Mouse (Mus musculus) forebrain, embryonic 13.5 days (tissue): ENCODE measurements around the gene Celf2. TPM values are rescaled to one million over a fixed set of nuclear protein-coding genes. Genes with fewer than 3 reads are reported as not detected.

Source experiments
- ATAC-seq: fragments of 200-750 bp; cut with Nextera tagmentation; 2 replicates; pipeline ENCODE4 v1.8.0; 2017
- H3K27ac ChIP-seq: fragments of 300-500 bp; sonication (generic); 2 replicates; pipeline ENCODE4 v1.5.1; 2015; ENCODE audit warnings: inconsistent platforms, mild to moderate bottlenecking, moderate library complexity
- H3K27me3 ChIP-seq: fragments of 300-500 bp; sonication (generic); 2 replicates; pipeline ENCODE4 v1.6.1; 2015; ENCODE audit warnings: mild to moderate bottlenecking, inconsistent platforms
- H3K36me3 ChIP-seq: fragments of 300-500 bp; sonication (generic); 2 replicates; pipeline ENCODE4 v1.6.1; 2015; ENCODE audit warnings: mild to moderate bottlenecking, inconsistent platforms; ENCODE audit not compliant: poor library complexity, severe bottlenecking
- H3K4me1 ChIP-seq: fragments of 300-500 bp; sonication (generic); 2 replicates; pipeline ENCODE4 v1.6.1; 2015; ENCODE audit warnings: inconsistent platforms
- H3K4me2 ChIP-seq: fragments of 300-500 bp; sonication (generic); 2 replicates; pipeline ENCODE4 v1.6.1; 2015; ENCODE audit warnings: inconsistent platforms, mild to moderate bottlenecking, moderate library complexity
- H3K4me3 ChIP-seq: fragments of 300-500 bp; sonication (generic); 2 replicates; pipeline ENCODE4 v1.5.1; 2015; ENCODE audit warnings: mild to moderate bottlenecking, inconsistent platforms
- H3K9ac ChIP-seq: fragments of 300-500 bp; sonication (generic); 2 replicates; pipeline ENCODE4 v1.6.1; 2015; ENCODE audit warnings: mild to moderate bottlenecking, inconsistent platforms
- H3K9me3 ChIP-seq: fragments of 300-500 bp; sonication (generic); replicated peaks from 2 replicates; pipeline ENCODE4 v1.6.1; 2016; ENCODE audit warnings: inconsistent platforms
- WGBS: fragments of 180-500 bp; shearing (Covaris S2); methylation state at CpG from one replicate; pipeline ENCODE4 v1.1.7; 2015; 5-methylcytosine and 5-hydroxymethylcytosine counted together
- polyA plus RNA-seq: library from polyadenylated mRNA; unstranded; fragments of >200 nt; fragmentation: Nextera tagmentation; extraction: Ambion mirVana; gene quantifications from 2 replicates; pipeline ENCODE4 v1.2.1, GENCODE M21; 2015

Celf2 gene
- polyA plus RNA-seq, 1 experiment from 2014 or later = 226 TPM

GRCm38 (mm10) chr2:6648877-6649276, 860.5 kb downstream of the Celf2 start:
- Histone ChIP-seq H3K27ac (no peak overlapping the region), H3K36me3 (0 out of 2 replicates have a peak, but pooled peaks cover 4% of the 10 kb centered on the region), H3K4me2 (no peak overlapping the region), H3K4me1 (0 out of 2 replicates have a peak, but pooled peaks cover 6% of the 10 kb centered on the region), H3K4me3 (no peak overlapping the region), H3K27me3 (no peaks in the 10 kb centered on the region), H3K9ac (no peak overlapping the region), H3K9me3 (no peaks in the 10 kb centered on the region)
- no peak for ATAC-seq
- 83% methylated on average over 6 of the region's 6 CpGs for WGBS

GRCm38 (mm10) chr2:6647028-6647427, 862.3 kb downstream of the Celf2 start:
- WGBS = 96% methylated on average over 4 of the region's 4 CpGs
- H3K36me3 ChIP-seq = 0 out of 2 replicates have a peak, but pooled peaks cover 4% of the 10 kb centered on the region
- H3K27ac ChIP-seq = no peak overlapping the region
- no peak overlapping the region for H3K9ac ChIP-seq
- H3K4me2 ChIP-seq = no peak overlapping the region
- H3K4me3 ChIP-seq = no peak overlapping the region
- ATAC-seq = no peak
- H3K4me1 ChIP-seq = 0 out of 2 replicates have a peak, but pooled peaks cover 11% of the 10 kb centered on the region
- no peaks in the 10 kb centered on the region for H3K9me3 ChIP-seq
- no peaks in the 10 kb centered on the region for H3K27me3 ChIP-seq

DNA sequence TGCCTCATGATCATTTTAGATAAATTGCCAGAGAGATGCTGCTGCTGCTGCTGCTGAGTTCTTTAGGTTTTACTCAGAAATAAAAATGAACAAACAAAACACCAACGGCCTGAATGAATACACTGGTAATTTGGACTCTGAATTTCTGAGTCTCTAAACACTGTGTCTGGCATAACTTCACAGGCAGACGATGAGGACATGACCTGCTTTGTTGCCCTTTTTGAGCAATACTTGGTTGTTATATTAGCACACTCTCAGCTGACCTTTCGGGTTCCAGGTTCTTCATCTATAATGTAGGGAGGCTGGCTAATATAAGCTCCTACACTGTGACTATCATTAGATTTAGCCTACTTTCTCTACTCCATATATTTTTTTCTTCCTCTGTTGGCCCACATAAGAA, 863.0 kb downstream of the Celf2 start:
- ATAC-seq = no peak
- WGBS = 80% methylated on average over 3 of the region's 3 CpGs
- no peak overlapping the region for H3K4me2 ChIP-seq

GRCm38 (mm10) chr2:6642222-6642850, 867.0 kb downstream of the Celf2 start:
- Histone ChIP-seq H3K36me3 (no peaks in the 10 kb centered on the region), H3K4me3 (no peak overlapping the region), H3K4me2 (no peak overlapping the region), H3K27me3 (no peaks in the 10 kb centered on the region), H3K9me3 (no peaks in the 10 kb centered on the region), H3K4me1 (0 out of 2 replicates have a peak, but pooled peaks cover 19% of the 10 kb centered on the region), H3K9ac (no peak overlapping the region), H3K27ac (no peak overlapping the region)
- no peak for ATAC-seq
- 68% methylated on average over 3 of the region's 3 CpGs for whole genome bisulfite sequencing

More for the DNA sequence above, 863.0 kb downstream of the Celf2 start:
- Histone ChIP-seq H3K27ac (no peak overlapping the region), H3K36me3 (0 out of 2 replicates have a peak, but pooled peaks cover 4% of the 10 kb centered on the region), H3K9me3 (no peaks in the 10 kb centered on the region), H3K4me3 (no peak overlapping the region), H3K27me3 (no peaks in the 10 kb centered on the region), H3K9ac (no peak overlapping the region), H3K4me1 (0 out of 2 replicates have a peak, but pooled peaks cover 11% of the 10 kb centered on the region)

DNA sequence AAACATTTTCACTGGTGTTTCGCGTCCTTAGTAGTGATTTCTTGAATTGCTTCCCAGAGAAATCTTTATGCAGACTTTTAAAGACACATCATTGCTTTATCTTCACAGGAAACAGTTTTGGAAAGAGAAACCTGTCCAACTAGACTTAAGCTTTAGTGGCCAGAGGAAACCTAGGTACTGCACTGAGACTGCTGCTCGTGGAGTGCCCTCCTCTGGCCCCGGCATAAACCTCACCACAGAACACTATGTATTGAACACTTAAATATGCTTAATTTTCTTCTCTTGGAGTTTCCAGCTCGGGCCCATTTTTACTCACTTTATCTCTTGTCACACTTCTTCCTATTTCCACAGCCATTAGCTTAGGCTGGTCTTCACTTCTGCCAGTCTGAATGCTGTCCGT, 870.0 kb downstream of the Celf2 start:
- no peaks in the 10 kb centered on the region for H3K36me3 ChIP-seq
- no peaks in the 10 kb centered on the region for H3K9me3 ChIP-seq
- H3K4me1 ChIP-seq = 0 out of 2 replicates have a peak, but pooled peaks cover 19% of the 10 kb centered on the region
- H3K27me3 ChIP-seq = no peaks in the 10 kb centered on the region
- 90% methylated on average over 6 of the region's 6 CpGs for WGBS
- no peak for ATAC-seq
- peak overlapping the region; percentile 35; the same call in 1 of the 2 replicates for H3K27ac ChIP-seq
- no peak overlapping the region for H3K4me3 ChIP-seq
- H3K4me2 ChIP-seq = no peak overlapping the region
- H3K9ac ChIP-seq = no peak overlapping the region

DNA sequence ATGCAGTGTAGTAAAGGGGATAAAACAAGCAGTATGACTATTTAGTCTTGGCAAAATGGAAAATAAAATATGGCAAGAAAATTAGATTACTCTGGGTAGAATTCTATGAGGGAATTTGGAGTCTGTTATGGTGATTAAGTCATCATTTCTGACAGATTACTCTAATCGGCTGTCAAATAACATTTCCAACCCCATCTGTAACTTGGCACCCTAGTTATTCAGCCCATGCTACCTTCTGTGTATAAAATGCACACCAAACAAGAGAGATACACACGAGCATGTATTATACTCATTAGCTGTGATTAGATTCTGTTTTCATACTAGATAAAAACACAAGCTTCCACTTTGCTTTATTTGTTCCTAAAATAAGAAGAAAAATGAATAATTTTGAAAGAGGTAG, 872.2 kb downstream of the Celf2 start:
- H3K4me1 ChIP-seq = 0 out of 2 replicates have a peak, but pooled peaks cover 8% of the 10 kb centered on the region
- H3K9ac ChIP-seq = no peak overlapping the region
- no peak overlapping the region for H3K4me2 ChIP-seq
- H3K9me3 ChIP-seq = no peaks in the 10 kb centered on the region
- no peak overlapping the region for H3K4me3 ChIP-seq
- 71% methylated on average over 2 of the region's 2 CpGs for WGBS
- H3K27ac ChIP-seq = peak overlapping the region; percentile 11; the same call in 1 of the 2 replicates
- no peaks in the 10 kb centered on the region for H3K36me3 ChIP-seq
- no peaks in the 10 kb centered on the region for H3K27me3 ChIP-seq
- 0 out of 2 replicates have a peak, but pooled peaks have one; percentile 37 for ATAC-seq

GRCm38 (mm10) chr2:6634899-6635298, 874.5 kb downstream of the Celf2 start:
- ATAC-seq = no peak
- Histone ChIP-seq H3K9ac (no peak overlapping the region), H3K4me3 (no peak overlapping the region), H3K4me2 (no peak overlapping the region), H3K9me3 (no peaks in the 10 kb centered on the region), H3K4me1 (0 out of 2 replicates have a peak, but pooled peaks cover 6% of the 10 kb centered on the region), H3K27me3 (no peaks in the 10 kb centered on the region), H3K27ac (no peak overlapping the region), H3K36me3 (no peaks in the 10 kb centered on the region)
- WGBS = 92% methylated on average over 6 of the region's 6 CpGs

- no peak overlapping the region for H3K27ac ChIP-seq
- no peaks in the 10 kb centered on the region for H3K27me3 ChIP-seq
- H3K4me2 ChIP-seq = no peak overlapping the region
- H3K4me3 ChIP-seq = no peak overlapping the region
- no peak overlapping the region for H3K9ac ChIP-seq
- 82% methylated on average over 1 of the region's 1 CpGs for WGBS
- H3K9me3 ChIP-seq = no peaks in the 10 kb centered on the region
- H3K36me3 ChIP-seq = no peaks in the 10 kb centered on the region
- ATAC-seq = no peak
- H3K4me1 ChIP-seq = no peaks in the 10 kb centered on the region
Observed at GRCm38 (mm10) chr2:6633115-6633514, 876.2 kb downstream of the Celf2 start.

GRCm38 (mm10) chr2:6623802-6624201, 885.6 kb downstream of the Celf2 start:
- no peak for ATAC-seq
- Histone ChIP-seq H3K4me1 (peaks cover 16% of the 10 kb centered on the region), H3K4me2 (no peak overlapping the region), H3K9me3 (0 out of 2 replicates have a peak, but pooled peaks cover 2% of the 10 kb centered on the region), H3K4me3 (no peak overlapping the region), H3K36me3 (peaks cover 14% of the 10 kb centered on the region), H3K27me3 (no peaks in the 10 kb centered on the region), H3K27ac (no peak overlapping the region), H3K9ac (no peak overlapping the region)
- WGBS = 65% methylated on average over 4 of the region's 4 CpGs

DNA sequence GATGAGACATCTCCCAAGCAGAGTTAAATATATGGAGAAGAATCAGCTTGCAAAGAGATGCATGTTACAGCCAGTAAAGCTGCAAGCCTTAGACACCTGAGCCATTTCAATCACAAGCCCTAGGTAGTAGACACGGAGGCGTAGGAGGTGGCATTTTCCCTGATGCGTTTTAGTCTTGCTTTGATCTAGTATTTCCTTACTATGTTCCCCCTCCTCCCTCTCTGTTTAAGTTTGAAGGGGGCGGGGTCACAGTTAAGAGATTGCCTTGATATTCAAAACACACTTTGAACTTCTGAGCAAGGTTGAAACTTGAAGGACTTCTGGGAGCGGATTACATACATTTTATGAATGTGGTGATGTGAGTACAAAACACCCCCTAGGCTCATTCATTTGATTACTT, 887.3 kb downstream of the Celf2 start:
- H3K27me3 ChIP-seq = no peaks in the 10 kb centered on the region
- ATAC-seq = no peak
- H3K4me2 ChIP-seq = no peak overlapping the region
- H3K36me3 ChIP-seq = peaks cover 14% of the 10 kb centered on the region
- 0 out of 2 replicates have a peak, but pooled peaks cover 2% of the 10 kb centered on the region for H3K9me3 ChIP-seq
- WGBS = 80% methylated on average over 5 of the region's 5 CpGs
- H3K4me1 ChIP-seq = peaks cover 16% of the 10 kb centered on the region
- no peak overlapping the region for H3K9ac ChIP-seq
- no peak overlapping the region for H3K27ac ChIP-seq
- no peak overlapping the region for H3K4me3 ChIP-seq

DNA sequence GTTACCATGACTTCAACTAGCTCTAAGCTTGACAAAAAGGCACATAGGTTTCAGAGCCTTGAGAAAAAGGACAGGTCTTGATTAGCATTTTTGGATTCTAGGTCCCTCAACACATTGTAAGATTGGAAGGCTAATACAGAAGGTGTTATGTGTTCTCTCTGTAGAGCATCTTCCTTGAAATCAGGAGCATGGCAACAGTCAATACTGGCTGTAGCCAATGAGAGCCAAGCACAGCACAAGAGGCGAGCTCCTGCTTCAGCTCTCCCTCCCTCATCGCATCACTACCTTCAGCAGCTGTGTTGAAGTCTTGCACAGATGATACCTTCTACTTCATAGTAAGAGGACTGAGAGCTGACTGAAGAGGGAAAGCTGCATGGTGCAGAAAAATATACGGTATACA, 890.5 kb downstream of the Celf2 start:
- ATAC-seq = peak; percentile 55

GRCm38 (mm10) chr2:6618450-6618849, 890.9 kb downstream of the Celf2 start:
- no peak overlapping the region for H3K4me2 ChIP-seq
- H3K27me3 ChIP-seq = no peaks in the 10 kb centered on the region
- H3K9me3 ChIP-seq = 0 out of 2 replicates have a peak, but pooled peaks cover 2% of the 10 kb centered on the region
- peaks cover 30% of the 10 kb centered on the region for H3K36me3 ChIP-seq
- peak; percentile 66 for ATAC-seq
- no peak overlapping the region for H3K4me3 ChIP-seq
- WGBS = 75% methylated on average over 1 of the region's 1 CpGs
- no peak overlapping the region for H3K9ac ChIP-seq
- peaks cover 27% of the 10 kb centered on the region for H3K4me1 ChIP-seq
- peak overlapping the region; percentile 82; the same call in 1 of the 2 replicates for H3K27ac ChIP-seq

More for the DNA sequence above, 890.5 kb downstream of the Celf2 start:
- H3K36me3 ChIP-seq = peaks cover 28% of the 10 kb centered on the region
- no peak overlapping the region for H3K9ac ChIP-seq
- 0 out of 2 replicates have a peak, but pooled peaks cover 2% of the 10 kb centered on the region for H3K9me3 ChIP-seq
- H3K27me3 ChIP-seq = no peaks in the 10 kb centered on the region
- peak overlapping the region; percentile 82 for H3K27ac ChIP-seq
- no peak overlapping the region for H3K4me2 ChIP-seq
- 83% methylated on average over 3 of the region's 3 CpGs for WGBS
- peaks cover 31% of the 10 kb centered on the region for H3K4me1 ChIP-seq
- no peak overlapping the region for H3K4me3 ChIP-seq
